Mouse (Mus musculus): ENCODE results near the gene Gm17416.

Gene Gm17416

DNA sequence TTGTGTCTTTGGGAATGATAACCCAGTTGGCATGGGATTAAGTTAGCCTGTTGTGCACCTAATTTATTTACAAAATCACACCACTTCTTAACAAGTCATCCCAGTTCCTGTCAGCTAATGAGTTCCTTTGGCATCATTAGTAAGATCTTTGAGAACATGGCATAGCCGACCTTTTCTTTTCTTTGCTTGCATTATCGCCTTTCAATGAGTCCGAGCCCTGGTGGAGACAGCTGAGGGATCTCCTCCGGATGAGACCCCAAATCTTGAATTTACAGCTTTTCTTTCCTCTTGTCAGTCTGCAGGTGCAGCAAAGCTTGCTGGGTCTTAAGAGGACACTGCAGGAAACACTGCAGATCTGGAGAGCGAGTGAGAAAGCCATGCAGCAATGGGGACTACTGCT lies at the start of gene Gm17416:
Gm17416 (plus strand) TSS at position 301 of the 400 bp plus-strand sequence.
- DNase-seq (ENCODE audit: low read depth, low spot score), result no peak

DNA sequence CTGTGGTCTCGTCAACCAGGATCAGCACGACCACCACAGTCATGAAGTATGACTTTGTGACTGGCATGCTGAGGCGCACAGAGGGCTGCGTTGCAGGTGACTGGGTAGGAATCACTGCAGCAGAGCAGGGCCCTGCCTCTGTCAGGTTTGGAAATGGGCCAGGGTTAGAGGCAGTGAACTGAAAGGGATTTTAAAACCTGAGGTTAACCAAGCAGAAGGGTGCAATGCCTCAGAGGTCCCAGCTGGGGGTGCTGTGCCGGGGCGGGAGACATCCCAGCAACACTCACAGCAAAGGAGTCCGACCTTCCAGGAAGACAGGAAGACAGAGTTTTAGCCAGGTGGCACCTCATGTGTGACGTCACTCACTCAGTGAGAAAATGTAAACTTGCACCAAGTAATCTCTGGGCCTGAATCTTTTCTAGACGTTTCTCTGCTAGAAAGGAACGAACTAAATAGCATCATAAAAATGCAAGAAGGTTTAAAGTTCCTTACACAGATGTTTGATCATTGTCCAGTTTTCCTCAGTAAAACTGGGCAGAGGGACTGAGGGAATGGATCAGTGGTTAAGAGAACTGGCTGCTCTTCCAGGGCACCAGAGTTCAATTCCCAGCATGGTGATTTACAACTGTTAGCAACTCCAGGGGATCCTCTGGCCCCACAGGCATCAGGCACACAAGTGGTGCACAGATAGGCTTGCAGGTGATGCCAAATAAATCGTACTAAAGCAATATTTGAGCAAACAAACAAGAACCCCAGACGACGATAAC lies 29.0 kb upstream of the Gm17416 start, which contains the start of gene Defb29:
Defb29 (minus strand) TSS at position 155 of the 767 bp plus-strand sequence.
- DNase-seq (ENCODE audit: low read depth, low spot score), result no peak

DNA sequence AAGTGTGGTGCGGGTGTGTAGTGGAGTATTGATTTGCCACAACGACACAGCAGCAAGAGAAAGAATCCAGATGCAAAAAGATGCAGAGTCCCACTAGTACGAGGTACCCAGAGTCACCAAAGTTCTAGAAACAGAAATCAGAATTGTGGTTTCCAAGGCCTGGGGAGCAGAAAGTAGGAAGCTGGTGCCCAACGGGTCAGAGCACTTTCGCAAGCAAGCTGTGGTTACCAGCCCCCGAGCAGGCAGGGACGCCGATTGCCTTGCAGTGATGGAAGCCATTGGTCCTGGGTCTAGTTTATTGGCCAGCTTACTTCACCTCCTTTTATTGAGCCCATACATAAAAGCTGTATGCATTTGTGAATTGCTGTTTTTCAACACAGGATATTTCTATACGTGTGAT lies 27.2 kb upstream of the Gm17416 start:
- no peak for DNase-seq (ENCODE audit: low read depth, low spot score)

DNA sequence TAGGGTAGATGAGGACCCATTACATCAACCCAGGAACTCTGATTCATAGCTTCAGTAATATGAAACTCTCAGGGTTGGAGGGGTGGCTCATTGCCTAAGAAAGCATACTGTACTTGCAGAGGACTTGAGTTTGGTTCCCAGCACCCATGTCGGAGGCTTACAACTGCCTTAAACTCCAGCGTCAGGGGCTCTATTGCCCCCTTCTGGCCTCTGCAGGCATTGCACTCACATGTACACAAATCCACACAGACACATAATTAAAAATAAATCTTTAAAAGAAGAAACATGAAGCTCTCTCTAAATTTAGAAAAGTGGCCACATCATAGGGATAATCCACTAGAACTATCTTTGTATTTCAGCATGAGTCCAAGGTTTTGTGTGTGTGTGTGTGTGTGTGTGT lies 26.2 kb upstream of the Gm17416 start:
- no peak for DNase-seq (ENCODE audit: low read depth, low spot score)

DNA sequence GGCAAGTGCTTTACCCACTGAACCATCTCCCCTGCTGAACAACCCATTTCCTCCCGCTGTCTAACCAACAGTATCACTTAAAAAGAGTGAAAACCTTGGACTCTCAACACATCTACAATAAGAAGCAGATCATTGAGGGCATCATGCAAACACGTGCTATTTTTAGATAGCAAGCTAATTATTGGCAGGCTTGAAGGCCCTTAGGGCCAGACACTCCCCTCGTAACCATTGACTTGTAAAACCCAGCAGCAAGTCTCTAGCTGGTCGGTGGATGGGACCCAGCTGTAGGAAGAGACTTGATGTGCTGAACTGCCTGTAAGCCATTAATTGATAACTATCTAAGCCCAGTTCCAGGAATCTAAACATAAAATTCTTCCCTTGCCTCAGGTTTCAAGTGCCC lies 25.7 kb upstream of the Gm17416 start:
- no peak for DNase-seq (ENCODE audit: low read depth, low spot score)

DNA sequence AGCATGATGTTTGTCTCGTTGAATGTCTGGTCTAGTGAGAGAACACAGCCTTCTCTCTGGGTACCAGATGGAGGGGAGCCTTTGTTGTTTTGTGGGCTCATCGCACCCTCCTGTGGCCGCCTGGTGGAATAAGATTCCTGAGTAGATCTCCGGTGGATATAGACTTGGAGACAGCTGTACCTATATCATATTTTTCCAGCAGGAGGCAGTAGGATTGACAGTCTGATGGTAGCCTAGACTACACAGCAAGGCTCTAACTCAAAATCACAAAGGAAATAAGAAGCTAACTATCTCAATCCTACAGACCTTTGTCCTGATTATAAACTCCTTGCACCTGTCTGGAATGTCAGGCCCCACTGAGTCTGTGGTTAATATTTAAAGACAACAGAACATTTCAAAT lies 24.4 kb upstream of the Gm17416 start:
- peak; percentile 46 for DNase-seq (ENCODE audit: low read depth, low spot score)

DNA sequence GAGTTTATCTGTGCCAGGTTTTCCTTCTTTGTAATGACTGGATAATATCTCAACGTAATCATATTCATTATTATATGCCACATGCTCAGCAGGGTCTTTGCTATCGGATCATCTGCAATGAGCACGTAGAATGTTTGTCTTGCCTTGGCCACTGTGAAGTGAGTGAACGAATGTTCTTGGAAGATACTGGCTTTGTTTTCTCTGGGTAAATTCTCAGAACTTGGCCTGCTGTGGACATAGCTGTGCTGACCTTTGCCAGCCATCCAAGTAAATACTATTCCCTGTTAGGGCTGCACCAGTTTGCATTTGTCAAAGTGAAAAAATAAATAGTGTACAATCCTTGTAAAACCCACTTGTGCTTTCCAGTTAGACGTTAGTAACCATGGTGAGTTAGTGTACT lies 21.0 kb upstream of the Gm17416 start:
- DNase-seq (ENCODE audit: low read depth, low spot score), result no peak

DNA sequence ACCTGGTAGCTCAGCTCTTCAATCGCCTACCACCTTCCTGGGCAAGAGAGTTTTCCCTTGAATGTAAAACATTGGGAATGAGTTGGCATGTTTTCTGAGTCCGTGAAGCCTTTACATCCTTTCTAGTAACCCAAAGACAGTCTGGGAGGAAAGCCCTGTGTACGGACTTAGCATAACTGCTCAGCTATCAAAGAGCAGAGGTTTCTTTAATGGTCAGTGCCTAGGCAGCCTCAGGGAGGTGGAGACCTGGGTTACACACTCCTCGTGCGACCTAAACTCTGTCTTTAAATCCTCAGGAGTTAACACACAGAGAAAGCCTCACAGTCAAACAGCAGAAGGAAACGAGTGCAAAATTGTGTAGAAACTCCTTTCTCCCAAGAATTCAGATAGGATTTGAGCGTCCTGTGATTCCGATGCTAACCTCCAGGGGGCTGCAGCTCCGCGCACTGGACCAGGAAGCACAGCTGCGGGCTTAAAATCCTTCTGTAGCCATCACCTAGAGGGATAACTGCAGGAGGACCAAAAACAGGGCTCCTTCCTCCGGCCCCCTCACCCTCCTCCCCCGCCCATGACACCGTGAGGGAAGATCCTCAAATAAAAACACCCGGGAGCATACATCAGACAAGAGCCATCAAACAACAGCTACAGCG lies 15.2 kb upstream of the Gm17416 start:
- DNase-seq (ENCODE audit: low read depth, low spot score), result peak; percentile 27

DNA sequence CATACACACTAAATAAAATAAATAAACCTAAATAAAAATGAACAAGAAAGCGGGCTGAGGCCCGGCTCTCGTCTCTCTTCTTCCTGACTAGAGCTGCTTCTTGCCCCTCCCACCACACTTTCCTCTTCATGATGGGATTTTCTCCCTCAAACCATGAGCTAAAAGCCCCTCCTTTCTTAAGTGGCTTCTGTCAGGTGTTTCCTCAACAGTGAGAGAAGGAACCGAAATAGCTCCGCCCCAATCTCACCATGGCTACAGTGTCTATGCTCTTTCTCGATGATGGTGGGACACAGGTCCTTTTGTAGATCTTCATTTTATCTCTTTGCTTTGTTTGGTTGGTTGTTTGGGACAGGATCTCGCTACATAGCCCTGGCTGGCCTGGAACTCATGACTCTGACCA lies 12.5 kb upstream of the Gm17416 start:
- no peak for DNase-seq (ENCODE audit: low read depth, low spot score)

DNA sequence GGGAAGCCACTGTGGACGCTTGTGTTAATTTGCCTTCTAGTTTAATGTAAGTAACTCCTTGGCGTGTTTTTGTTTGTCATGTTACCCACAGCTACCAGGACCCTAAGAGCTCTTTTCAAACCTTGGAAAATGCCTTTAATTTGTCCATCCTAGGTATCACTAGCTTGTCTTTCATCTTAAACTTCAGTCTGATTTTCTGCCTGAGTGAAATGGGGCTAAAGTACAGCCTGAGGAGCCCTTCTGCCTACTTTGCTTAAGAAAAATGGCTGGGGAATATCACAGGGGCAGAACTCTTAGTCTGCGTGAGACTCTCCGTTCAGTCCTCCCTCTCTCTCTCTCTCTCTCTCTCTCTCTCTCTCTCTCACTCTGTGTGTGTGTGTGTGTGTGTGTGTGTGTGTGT lies 743 bp downstream of the Gm17416 start:
- no peak for DNase-seq (ENCODE audit: low read depth, low spot score)

DNA sequence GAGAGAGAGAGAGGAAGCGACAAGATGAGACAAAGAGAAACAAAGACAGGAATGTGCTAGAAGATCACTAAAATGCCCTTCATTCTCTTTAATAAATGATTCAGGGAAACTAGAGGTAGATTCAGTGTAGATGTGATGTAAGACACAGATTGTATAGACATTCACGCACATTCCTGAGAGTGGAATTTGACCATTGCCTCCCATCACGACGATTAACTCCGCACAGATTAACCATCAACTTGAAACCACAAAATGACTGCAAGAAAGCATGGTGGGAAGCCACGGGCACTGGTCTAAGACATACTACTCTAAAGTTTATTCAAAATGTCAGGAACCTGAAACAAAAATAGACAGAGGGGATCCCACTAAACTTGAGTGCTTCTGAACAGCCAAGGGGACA lies 1.2 kb downstream of the Gm17416 start:
- no peak for DNase-seq (ENCODE audit: low read depth, low spot score)

DNA sequence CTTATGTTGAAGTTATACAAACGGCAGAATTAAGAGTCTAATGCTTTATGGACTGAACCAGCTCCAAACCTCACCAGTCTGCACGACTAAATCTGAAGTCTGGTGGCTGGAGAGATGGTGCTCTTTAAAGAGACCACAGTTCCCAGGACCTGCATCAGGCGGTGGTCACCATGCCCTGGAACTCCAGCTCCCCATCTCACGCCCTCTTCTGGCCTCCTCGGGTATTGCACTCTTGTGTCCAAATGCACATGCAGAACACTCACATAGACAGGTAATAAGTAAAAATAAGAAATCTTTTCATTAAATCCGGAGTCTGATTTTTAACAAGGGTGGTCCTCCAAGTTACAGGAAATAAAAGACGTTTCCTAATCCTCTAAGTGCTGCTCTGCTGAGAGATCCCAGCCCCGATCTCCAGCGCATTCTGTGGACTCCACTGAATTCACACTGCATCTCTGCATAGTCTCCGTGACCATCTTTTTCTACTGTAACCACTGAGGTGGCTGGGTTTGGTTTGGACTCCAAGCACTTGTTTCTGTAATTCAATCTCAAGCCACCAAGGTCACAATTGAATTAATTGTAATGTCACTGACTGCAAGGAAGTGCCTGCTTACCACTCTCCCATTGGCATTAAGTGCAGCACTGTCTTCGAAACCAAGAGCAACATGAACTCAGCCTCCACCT lies 3.1 kb downstream of the Gm17416 start, which contains the start of gene Defb21:
Defb21 (plus strand) TSS at position 631 of the 681 bp plus-strand sequence.
- DNase-seq (ENCODE audit: low read depth, low spot score), result no peak

DNA sequence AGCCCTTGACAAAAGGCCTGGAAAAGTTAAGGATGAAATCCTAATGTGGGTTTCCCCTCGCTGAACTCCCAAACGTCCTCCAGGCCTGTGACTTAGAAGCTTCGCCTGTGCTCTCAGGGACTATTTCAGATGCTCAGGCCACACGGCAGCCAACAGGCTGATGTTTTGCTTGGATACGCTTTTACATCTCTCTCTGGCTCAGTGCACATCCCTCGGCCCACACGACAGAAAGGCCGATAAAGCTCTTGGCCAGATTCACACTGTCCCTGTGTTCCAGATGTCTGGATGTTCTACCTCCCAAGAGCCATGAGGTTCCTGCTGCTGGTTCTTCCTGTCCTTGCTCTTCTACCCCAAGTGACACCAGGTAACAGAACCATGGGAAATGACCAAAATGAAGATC lies 4.3 kb downstream of the Gm17416 start:
- DNase-seq (ENCODE audit: low read depth, low spot score), result no peak

DNA sequence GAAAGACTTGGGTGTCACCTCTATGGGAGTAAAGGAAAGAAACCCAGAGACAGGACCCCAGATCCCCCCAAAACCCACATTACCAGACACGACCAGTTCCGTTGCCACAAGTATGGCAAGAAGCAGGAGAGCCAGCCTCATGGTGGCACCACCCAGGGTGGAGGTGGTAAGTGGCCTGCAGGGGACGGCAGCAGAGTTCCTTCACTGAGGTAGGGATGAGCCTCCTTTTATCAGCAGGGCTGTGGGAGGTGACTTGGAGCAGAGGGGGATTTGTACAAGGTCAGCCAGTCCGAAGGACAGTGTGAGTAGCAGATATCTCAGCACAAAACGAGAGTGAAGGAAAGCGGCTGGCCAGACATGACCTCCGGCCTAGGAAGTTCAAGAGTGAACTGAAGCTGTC lies 11.0 kb downstream of the Gm17416 start, which contains the start of gene Defb19:
Defb19 (minus strand) TSS at position 206 of the 400 bp plus-strand sequence.
- DNase-seq (ENCODE audit: low read depth, low spot score), result no peak

DNA sequence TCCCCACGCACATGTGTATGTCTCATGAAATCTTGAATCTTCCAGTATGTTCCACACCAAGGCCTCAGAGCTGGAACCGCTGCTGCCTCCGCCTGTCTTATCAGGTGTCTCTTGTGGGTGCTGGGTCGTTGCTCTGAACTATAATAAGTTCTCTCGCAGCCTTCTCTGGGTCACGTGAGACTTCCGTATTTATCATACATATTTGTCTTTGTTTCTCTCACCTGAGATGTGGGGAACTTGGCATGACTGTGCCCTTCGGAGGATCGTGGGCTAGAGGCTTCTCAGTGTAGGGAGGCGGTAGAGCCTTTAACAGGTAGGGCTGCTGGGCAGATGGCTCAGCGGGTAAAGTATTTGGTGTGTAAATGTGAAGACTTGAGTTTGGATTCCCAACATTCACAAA lies 11.5 kb downstream of the Gm17416 start:
- no peak for DNase-seq (ENCODE audit: low read depth, low spot score)

DNA sequence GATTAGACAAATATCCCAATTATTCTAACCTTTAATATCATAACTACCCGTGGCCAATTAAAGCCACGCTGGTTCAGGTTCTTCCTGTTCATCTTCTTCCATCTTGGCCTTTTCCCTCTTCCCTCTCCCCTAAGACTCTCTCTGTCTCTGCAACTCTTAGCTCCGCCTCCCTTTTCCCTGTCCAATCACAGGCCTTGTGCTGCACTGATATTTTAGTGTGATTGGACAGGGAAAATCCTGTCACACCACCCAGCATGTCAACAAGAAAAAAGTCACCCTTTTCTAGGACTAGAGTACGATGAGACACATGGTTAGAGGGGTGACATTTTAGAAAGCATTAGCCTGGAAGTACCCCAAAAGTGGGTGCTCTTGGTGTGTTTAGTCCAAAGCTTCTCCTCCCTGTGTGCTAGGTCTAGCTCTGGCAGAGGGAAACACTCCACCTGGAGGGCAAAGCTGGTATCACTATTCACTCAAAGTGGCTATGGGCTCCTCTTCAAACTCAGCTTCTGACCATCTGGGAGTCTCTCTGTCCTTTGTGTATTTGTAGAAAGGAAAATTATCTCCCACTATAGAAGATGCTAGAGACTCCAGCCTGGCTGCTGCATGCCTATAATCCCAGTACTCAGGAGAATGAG lies 17.9 kb downstream of the Gm17416 start:
- DNase-seq (ENCODE audit: low read depth, low spot score), result no peak

DNA sequence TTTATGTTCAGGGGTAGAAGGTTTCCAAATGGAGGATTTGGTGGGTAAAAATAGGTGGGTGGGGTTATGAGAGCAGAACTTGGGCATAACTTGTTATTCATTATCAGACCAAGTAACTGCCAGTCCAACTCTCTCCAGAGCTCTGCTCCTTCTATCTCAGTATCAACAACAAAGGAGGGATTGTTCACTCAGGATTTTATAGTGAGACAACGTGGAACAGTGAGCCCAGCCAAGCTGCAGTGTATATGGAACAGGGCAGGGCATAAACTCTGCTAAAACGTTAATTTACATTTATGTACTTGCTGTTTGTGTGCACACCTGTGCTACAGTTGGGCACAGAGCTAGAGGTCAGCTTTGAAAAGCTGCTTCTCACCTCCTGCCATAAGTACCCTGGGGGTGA lies 19.3 kb downstream of the Gm17416 start:
- no peak for DNase-seq (ENCODE audit: low read depth, low spot score)

DNA sequence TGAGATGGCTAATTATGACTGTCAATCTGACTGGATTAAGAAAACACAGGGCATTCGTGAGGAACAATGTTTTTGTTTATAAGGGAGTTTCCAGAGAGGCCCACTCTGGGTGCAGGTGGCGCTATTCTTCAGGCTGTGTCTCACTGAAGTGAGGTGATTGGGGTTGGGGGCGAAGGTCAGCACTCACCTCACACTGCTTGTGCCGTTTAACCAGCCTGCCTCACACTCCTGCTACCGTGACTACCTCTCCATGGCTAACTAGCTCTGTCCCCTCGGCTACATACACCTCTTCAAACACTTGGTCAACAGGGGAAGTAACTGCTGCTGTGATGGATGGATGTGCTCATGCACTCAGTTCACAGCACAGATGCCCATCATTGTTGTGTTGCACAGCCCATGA lies 19.9 kb downstream of the Gm17416 start:
- no peak for DNase-seq (ENCODE audit: low read depth, low spot score)

DNA sequence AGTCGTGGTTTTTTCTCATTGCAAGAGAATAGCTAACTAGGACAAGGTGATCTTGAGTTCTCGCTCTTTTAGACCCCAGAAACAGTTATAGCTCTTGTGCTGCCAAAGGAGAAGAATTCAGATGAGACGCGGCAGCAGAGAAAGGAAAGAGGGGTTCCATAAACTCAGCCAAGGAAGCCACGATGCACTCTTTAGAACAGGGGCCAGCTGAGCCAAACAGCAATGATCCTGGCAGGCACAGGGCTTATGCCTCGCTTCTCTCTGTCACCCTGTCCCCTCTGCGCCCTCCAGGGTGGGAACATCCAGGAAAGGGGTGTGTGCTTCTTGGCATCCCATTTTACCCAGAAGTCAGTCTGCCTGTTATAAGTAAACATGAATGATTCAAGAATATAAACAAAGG lies 30.2 kb downstream of the Gm17416 start, which contains the start of gene Defb45:
Defb45 (minus strand) TSS at position 101 of the 400 bp plus-strand sequence.
- no peak for DNase-seq (ENCODE audit: low read depth, low spot score)

DNA sequence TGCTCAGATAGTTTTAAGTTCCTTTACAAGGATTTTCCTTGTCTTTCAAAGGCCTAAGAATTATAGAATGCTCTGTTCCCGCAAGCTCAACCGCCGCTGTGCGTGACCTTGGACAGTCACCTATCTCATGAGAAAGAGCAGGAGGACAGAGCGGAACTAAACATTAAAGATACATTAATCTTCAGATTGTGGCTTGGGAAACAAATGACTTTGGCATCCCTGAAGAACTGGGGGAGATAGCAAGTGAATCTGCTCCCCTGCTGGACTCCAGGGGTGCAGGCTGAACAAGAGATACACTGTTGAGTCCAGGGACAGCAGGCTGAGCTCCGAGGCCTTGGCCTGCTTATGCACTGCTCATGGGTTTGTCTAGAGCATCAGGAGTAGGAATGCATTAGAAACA lies 30.9 kb downstream of the Gm17416 start:
- no peak for DNase-seq (ENCODE audit: low read depth, low spot score)

DNA sequence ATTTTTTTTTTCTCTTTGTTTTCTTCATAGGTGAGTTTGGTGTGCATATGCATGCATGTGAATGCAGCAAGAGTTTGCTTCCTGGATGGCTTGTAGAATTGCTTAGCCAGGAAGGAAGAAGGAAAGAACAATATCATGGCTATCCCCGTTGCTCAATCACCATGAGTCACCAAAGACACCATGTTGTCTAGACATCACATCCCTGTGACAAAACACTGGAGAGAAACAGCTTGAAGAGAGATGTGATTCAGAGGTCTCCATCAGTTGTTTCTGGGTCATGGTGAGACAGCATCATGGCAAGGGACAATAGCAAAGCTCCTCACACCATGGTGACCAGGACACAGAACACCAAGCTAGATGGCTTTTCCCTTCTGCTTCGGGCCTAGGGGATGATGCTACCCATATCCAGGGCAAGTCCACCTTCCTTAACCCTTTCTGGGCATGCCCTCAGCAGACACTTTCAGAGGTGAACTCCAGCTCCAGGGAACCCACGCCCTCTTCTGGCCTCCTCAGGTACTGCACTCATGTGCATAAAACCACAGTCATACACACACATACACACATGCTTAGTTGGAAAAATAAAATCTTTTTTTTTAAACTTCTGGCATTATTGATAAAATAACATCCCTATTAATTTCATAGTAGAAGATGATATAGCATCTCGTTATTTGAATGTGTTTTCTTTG lies 32.3 kb downstream of the Gm17416 start:
- DNase-seq (ENCODE audit: low read depth, low spot score), result no peak

Measured in telencephalon, adult 2 months (tissue).